Mouse (Mus musculus): Measurements from ENCODE around the gene Tepsin. TPM values are rescaled to one million over a fixed set of nuclear protein-coding genes. Genes with fewer than 3 reads are reported as not detected.

Gene Tepsin
- total and polyA plus RNA-seq, 3 experiments = 10.2 to 61.2 (median 14.4) TPM

DNA sequence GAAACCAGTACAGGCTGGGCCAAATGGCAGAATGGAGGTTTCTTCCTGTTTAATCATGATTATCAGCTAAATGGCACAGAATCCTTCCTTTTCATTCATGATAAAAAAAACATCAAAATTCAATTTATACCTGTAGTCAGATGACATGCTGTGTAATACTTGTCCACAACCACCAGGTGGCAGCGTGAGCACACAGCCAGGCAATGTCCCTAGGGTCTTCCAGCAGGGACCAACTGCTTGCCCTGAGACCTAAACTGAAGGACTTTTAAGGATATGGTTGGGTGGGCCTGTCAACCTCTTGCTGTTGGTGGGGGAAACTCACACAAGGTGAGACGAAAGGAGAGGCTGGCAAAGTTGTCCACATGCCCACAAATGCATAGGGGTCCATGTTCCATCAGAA lies 12.5 kb upstream of the Tepsin start:
- no peak for DNase-seq

GRCm38 (mm10) chr11:120110554-120110953 lies 12.0 kb upstream of the Tepsin start:
- no peak for DNase-seq

DNA sequence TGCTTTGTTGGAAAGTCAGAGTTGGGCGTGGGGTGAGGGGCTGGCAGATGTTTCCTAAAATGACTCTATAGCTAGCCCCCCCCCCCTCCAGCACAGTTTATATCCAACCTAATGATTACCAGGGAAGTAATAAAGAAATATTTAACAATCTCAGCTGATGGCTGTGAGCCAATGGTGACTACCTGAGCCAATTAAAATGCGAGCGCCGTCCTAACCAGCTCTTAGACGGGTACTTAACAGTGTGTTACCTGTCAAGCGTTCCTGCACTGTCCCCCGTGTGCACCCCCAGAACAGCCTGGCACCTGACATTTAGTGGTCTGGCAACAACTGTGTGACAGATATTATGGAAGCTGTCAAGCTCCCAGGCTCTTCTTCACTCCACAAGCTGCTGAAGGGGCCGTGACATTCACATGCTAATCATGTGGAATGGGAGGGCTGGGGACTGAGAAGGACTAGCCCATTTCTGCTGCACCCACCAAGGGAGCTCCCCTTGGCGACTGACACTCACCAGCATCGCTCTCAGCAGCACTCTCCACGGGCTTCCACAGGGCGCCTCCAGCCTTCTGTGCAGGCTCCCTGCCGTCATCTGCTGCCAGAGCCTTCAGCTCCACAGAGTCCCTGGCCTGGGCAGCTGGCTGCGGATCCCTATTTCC lies 11.2 kb upstream of the Tepsin start:
- no peak for DNase-seq

DNA sequence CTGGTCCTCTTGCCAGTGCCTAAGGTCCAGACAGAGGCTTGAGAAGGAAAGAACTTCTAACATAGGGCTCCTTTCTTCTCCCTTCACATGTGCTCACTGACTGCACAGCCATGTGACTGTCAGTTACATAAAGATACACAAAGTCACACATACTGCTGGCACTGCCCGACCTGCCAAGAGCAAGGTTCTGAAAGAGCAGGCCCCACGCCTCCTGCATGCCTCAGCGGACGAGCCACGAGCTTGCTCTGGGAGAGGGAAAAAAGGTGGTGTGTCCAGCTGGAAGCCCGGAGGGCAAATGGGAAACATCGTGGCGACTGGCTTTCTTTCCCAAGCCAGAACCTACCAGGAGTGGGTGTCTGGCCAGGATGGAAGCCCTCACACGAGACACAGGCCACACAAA lies 9.3 kb upstream of the Tepsin start:
- DNase-seq = no peak

- no peak for DNase-seq
Measured at GRCm38 (mm10) chr11:120107026-120107425, 8.5 kb upstream of the Tepsin start.

- DNase-seq = peak; percentile 71
Measured at GRCm38 (mm10) chr11:120103431-120103997, 5.0 kb upstream of the Tepsin start.

GRCm38 (mm10) chr11:120101036-120101435 lies 2.5 kb upstream of the Tepsin start:
- peak; percentile 60 for DNase-seq

GRCm38 (mm10) chr11:120092817-120093591 lies 5.5 kb downstream of the Tepsin start:
- DNase-seq = peak; percentile 88

DNA sequence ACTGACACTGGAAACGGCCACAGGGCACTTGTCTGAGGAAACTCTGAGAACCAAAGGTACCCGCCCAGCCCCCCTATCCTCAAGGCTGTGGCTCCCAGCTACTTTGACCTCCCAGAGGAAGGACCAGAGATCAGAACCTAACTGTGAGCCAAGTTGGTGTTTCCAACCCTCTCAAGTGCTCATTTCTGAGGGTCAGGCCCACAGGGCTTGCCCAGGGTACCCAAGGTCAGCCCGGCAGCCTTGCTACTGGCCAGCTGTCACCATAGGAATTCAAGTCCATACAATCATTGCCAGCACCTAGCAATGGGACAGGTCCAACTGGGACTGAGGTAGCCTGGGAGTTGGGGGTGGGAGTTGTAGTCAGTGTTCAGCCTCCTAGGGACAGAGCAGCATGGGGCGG lies 7.9 kb downstream of the Tepsin start:
- DNase-seq = no peak

DNA sequence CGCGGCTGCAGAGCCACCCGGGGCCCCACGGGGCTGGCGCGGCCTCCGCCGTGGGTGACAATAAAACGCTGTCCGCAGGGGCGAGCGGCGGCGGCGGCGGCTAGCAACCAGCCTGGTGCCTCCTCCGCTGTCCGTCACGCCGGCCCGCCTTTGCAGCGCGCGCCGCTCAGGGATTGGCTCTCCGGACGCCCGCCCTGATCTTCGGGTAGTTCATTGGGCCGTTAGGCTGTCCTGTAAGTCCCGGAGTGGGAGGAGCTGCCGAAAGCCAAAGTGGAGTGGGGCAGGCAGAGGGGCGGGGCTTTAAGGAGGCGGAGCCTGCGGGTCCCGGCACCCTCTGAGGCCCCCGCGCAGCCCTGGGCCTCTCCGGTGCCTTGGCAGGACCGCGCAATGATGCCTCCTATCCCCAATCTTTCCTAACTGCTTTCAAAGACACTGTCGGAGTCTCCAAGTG lies 11.8 kb downstream of the Tepsin start, which contains the start of gene Cep131:
Gene Cep131, minus strand, starts transcription at position 126 of the 451 bp plus-strand sequence.
- peak; percentile 99 for DNase-seq

DNA sequence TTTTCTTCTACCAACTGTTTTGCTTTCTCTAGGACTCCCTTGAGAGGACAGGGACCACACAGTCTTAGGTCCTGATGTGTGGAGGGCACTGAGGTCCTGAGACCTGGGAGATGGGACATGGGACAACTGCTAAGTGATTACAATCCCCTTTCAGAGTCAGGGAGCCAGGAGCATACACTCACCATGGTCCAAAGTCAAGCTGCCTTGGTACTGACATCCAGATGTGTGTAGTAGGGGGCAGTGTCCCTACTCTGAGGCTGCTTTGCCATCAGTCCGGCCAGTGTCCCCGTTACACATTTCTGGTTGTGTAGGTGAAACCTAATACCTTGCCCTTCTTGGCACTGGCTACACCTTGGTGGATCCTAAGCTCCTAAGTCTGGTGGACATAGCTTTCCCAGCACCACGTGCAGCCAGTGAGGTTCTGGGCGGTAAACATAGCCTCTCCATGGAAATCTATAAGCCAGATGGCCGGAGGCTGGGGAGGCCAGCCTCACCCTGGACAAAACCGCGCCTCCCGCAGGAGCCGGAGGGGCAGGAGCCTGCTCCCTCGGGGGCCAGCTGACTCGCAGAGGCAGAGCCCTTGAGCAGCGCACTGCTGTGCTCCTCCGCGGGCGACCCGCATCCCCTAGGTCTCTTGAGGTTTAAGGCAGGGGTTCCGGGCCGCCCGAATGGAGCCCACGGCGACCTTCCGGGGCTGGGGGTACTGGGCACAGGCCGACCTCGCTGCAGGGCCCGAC lies 12.5 kb downstream of the Tepsin start:
- peak; percentile 63 for DNase-seq

DNA sequence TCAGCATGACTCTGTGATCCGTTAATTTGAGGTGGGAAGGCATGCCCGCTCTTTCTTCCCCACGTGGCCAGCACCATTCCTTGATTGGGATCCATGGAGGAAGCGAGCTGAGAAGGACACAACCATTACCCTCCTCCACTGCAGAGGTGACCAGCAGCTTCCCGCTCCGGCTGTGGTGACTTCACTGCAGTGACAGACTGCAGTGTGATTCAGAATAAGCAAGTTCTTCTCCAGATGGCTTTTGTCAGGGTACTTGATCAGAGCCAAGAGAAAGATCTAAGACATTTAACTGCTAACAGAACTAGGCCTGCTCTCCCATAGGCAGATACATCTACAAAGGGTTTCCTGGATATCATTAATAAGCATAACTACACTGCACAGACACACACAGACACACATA lies 18.2 kb downstream of the Tepsin start:
- DNase-seq = no peak

DNA sequence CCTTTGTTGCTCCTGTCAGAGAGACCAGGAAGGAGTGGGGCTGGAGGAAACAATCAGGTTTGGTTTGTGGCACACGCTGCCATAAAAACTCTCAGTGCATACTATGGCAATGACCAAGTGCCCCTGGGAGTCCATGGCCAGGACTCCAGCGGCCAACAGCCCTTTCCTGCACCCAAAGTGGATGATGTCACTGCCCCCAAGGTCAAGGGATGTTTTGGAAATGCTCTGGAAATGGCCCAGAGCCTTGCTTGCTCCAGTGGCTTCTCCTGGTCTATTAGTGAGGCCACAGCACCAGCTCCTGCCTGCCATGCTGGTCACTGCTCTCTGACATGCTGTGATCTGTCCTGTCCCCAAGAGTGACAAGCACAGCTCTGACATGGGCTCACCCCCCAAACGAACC lies 22.3 kb downstream of the Tepsin start:
- peak; percentile 92 for DNase-seq

DNA sequence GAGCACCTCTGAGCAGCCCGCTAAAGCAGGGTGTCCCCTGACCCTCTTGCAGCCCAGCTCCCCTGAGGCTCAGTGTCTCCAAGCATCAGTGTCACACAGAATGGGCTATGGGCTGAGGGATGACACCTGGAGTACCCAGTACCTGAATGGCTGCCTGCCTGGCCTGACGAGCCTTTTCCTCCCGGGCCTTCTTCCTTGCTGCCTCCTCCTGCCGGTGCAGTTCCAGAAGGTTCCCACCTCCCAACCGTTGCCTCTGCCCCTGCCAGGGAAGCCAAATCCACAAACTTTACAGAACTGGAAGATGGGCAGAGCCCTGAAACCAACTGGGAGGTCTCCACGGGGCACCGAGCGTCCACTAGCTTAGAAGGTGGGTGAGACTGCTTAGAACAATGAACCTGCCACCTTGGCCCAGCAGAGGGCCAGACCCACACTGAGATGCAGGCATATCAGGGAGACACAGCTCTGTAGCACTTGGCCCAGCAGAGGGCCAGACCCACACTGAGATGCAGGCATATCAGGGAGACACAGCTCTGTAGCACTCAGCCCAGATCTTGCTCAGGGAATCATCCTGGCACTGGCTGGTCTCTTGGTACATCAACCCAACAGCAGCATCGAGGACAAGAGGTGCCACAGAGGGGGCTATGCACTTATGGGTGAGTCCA lies 25.4 kb downstream of the Tepsin start:
- no peak for DNase-seq

GRCm38 (mm10) chr11:120071731-120072320 lies 26.7 kb downstream of the Tepsin start:
- DNase-seq = peak; percentile 88

- peak; percentile 54 for DNase-seq
Measured at GRCm38 (mm10) chr11:120071065-120071464, 27.5 kb downstream of the Tepsin start.

- DNase-seq = peak; percentile 90
Measured at GRCm38 (mm10) chr11:120070286-120070930, 28.1 kb downstream of the Tepsin start.

GRCm38 (mm10) chr11:120069261-120069660 lies 29.3 kb downstream of the Tepsin start:
- peak; percentile 16 for DNase-seq

- peak; percentile 6 for DNase-seq
Measured at GRCm38 (mm10) chr11:120067834-120068233, 30.7 kb downstream of the Tepsin start.

GRCm38 (mm10) chr11:120065291-120065690 lies 33.2 kb downstream of the Tepsin start:
- peak; percentile 50 for DNase-seq

DNA sequence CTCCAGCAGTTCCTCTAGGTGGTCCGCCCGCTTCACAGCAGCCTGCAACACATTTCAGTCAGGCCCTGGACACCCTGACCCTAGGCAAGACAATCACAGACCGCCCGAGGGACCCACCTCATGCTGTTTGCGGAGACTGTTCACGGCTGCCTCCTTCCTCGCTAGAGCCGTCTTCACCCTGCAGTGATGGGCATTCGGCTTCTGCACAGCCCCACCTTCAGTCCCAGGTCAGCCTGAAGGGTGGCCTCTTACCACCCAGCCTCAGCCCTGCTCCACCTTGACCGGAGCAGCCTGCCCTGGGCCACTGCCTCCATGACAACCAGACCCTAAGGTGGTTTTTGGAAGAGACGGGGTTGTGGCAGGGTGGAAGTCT lies 33.9 kb downstream of the Tepsin start:
- peak; percentile 4 for DNase-seq
